Mouse (Mus musculus) heart, postnatal 25 days (tissue): ENCODE data around the gene Arid1b. TPM values are rescaled to one million over a fixed set of nuclear protein-coding genes. Genes with fewer than 3 reads are reported as not detected.

ENCODE experiments used
- DNase-seq: peaks from one replicate; pipeline ENCODE4 v3.0.0; 2022; ENCODE audit warnings: low spot score
- intact Hi-C: fragments of 180-260 bp; cut with DNase I; formaldehyde crosslinking; loops from one replicate; pipeline ENCODE4 v1.15.1; 2025
- total RNA-seq, 2 experiments: library from RNA; stranded (reverse); gene quantifications; 2 replicates each; pipeline ENCODE4 v1.2.3; 2021

Gene Arid1b
- total RNA-seq, 2 experiments from 2014 or later, result 28.2 to 32.0 TPM

DNA sequence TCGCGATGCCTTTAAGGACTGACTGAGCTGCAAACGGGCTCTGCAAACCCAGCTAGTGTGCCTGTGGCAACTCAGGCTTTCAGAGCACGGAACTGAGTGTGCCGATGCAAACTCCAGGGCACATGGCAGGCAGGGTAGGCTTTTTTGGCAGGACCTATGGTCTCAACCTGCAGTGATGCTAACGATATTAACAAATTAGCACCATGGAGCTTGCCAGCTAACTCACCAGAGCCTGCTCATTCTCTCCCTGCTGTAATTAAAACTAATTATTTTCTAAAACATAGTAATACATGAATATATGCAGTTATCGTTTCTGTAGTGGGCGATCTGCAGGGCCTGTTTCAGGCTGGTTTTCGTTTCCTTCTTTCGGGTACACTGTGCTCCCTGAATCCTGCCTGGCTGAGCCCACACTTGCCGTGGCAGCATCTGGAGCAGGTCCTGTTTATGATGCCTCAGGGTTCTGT is 316.3 kb downstream of the Arid1b start:
- intact Hi-C loops, result no loop called here
- no peak for DNase-seq

DNA sequence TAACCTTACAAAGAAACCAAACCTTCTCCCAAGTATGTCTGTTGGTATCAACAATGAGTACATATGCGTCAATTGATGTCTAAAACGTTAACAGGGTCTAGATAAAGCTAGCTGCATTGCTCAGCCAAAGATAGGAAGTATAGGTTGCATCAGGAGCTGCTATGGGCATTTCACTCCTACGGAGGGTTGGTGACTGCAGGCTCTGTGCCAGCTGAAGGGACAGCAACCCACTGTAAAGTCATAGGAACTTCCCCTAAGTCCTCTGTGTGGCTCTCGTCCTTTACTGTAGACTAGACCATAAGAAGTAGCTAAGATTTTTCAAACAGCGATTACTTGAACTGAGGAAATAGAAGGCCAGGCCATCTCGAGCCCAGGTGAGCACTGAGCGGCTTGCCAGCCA is 316.9 kb downstream of the Arid1b start:
- no peak for DNase-seq
- intact Hi-C loops, result no loop called here

GRCm38 (mm10) chr17:5312307-5312706 is 318.2 kb downstream of the Arid1b start:
- DNase-seq, result no peak
- intact Hi-C loops, result no loop called here

- intact Hi-C loops, result no loop called here
- no peak for DNase-seq
Observed at GRCm38 (mm10) chr17:5314735-5315134, 320.6 kb downstream of the Arid1b start.

GRCm38 (mm10) chr17:5316489-5316888 is 322.4 kb downstream of the Arid1b start:
- intact Hi-C loops, result no loop called here
- no peak for DNase-seq

DNA sequence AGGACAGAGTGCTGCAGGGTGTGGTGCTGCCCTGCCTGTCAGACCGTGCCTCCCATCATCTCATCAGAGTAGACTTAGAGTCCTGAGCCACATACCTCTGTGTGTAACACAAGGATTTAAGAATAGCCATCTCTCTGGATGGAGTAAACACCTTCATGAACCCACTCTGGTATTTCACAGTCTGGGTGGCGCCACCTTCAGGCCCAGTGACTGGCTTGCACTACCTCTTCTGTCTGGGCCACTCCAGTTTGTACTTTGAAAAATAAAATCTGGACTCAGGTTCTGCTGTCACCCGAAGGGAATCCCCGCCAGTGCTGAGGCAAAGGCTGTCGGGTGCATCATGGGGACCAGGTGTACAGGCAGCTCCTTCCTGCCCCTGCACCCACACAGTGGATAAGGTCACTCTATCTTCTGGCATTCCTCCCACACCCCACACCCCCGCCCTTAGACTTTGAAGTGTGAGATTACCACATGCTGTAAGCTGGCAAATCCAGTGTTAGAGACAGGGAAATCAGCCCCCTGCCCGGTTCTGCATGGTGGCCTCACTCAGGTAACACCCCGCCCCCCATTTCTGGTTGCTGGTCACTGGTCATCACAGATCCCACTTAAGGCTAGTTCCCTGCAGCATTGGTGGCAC is 327.6 kb downstream of the Arid1b start:
- DNase-seq, result no peak

GRCm38 (mm10) chr17:5322594-5322993 is 328.5 kb downstream of the Arid1b start:
- intact Hi-C loops, result loop anchor here (5.0 kb wide), 1 partner anchor 120 kb away; no protein-coding TSS in a partner anchor
- DNase-seq, result no peak

More for the DNA sequence above, 327.6 kb downstream of the Arid1b start:
- intact Hi-C loops, result loop anchor here (5.0 kb wide), 1 partner anchor 119 kb away; no protein-coding TSS in a partner anchor

DNA sequence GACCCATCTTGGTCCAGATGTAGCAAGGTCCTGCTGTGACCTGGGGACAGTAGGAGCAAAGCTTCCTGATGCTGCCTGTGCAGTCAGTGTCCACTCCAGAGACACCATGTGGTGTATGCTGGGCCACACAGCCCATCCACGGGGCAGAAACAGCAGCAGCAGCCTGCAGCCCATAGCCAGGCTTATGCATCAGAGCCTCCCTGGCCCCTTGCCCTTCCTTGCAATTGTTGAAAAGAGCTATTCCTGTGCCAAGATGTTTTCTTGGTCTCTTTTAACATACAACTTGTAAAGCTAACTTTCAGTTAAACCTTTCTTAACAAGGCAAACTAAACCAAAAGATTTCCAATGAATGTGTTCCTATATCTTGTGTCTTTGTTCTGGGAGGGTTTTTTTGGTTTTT is 329.6 kb downstream of the Arid1b start:
- intact Hi-C loops, result loop anchor here (5.0 kb wide), 1 partner anchor 121 kb away; no protein-coding TSS in a partner anchor
- no peak for DNase-seq

GRCm38 (mm10) chr17:5324236-5324876 is 330.2 kb downstream of the Arid1b start:
- intact Hi-C loops, result loop anchor here (5.0 kb wide), 1 partner anchor 122 kb away; no protein-coding TSS in a partner anchor
- DNase-seq, result no peak

GRCm38 (mm10) chr17:5326689-5327088 is 332.6 kb downstream of the Arid1b start:
- no peak for DNase-seq
- intact Hi-C loops, result no loop called here

DNA sequence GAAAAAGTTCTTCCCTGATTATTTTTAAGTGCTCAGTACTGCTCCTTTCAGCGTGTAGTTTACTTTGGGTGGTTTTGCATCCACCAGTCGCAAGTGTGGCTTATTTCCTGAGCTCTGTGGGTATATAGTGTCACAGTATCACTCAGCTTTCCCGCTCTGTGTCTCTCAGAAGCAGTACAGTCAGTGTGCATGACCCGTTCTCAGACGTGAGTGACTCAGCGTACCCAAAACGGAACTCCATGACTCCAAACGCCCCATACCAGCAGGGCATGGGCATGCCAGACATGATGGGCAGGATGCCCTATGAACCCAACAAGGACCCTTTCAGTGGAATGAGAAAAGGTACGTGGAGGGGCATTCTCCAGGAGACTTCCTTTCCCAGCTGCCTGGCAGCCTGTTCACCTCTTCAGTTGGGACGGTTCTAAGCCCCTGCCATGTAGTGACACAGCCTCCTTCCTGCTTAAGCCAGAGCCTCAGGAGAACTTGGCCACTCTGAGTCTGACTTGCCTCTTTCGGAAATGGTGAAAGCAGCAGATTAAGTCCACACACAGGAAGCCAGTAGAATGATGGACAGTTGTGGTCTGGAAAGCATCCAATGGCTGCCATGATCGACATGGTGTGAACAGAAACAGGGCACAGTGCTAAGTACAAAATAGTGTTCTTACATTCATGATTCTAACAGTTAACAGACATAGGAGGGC is 333.5 kb downstream of the Arid1b start:
- intact Hi-C loops, result no loop called here
- DNase-seq, result no peak

GRCm38 (mm10) chr17:5329478-5329877 is 335.3 kb downstream of the Arid1b start:
- DNase-seq, result no peak
- intact Hi-C loops, result no loop called here

DNA sequence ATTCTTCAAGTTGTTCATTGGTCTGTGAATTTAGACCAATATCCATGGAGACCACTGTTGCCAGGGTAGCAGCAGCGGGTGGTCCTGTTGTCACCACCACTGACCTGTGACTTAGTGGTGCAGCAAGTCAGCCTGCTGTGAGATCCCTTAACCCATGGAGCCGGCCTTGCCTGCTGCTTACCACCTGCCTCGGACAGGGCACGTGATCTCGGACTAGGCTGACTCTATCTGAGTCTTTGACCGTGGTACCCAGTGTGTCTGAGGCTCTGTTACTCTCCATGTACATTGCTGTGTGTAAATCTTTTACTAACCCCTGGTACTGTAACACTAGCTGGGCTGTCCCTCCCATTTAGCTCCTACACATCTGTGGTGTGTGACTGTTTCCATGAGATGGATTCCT is 335.9 kb downstream of the Arid1b start:
- DNase-seq, result no peak
- intact Hi-C loops, result no loop called here

GRCm38 (mm10) chr17:5330644-5331043 is 336.5 kb downstream of the Arid1b start:
- DNase-seq, result no peak
- intact Hi-C loops, result no loop called here

- no peak for DNase-seq
- intact Hi-C loops, result no loop called here
Observed at GRCm38 (mm10) chr17:5331387-5331786, 337.3 kb downstream of the Arid1b start.

DNA sequence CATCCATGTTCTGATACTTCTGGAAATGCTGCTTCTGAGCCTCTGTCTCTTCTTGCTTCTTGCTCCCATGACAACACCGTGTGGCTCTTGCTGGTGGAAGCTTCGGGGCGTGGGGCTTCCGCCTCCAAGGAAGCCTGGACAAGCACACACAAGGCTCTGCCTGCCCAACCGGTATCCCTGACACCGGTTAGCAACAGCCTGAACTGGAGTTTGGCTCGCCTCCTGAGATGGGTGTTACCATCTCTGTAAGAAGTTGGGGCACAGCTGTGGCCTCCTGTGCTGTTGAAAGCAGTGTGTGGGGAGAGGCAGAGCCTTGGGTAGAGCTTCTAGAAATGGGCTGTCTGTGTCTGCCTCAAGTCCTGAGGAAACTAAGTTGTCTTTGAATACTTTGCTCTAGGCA is 340.4 kb downstream of the Arid1b start:
- intact Hi-C loops, result no loop called here
- DNase-seq, result no peak

- no peak for DNase-seq
- intact Hi-C loops, result no loop called here
Observed at GRCm38 (mm10) chr17:5344426-5344825, 350.3 kb downstream of the Arid1b start.

DNA sequence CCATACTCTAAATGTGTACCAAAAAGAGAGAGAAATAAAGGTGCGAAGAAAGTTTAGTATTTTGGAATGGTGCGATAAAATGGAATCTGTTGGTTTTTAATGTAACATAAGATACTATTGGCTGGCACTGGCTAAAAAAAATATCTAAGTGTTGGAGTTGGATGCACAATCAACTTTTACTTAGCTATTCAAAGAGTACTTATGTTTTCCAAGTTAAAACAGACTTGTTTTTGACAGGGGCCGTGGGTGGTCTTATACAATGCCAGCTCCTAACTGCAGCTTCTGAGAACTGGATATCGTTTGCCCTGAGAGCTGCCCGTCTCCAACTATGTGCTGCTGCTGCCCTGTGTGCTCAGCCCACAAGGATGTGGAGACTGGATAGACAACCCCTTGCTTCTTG is 351.7 kb downstream of the Arid1b start:
- intact Hi-C loops, result no loop called here
- no peak for DNase-seq

DNA sequence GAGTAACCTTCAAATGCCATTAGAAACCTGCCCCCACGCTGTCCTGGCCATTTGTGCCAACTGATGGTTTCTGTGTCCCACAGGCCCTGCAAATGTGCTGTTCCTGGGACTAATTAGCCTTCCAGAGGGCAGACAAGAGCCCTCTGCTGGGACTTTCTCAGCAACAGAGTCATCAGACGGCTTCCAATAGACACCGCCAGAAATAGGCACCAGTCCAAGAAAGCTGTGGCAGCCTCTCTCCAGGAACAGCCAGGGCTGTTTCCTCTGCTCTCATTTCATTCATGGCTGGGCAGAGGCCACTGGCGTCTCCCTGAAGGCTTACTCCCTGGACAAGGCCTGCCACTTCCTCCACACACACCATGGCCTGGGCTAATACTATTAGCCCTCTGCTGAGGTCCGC is 358.8 kb downstream of the Arid1b start:
- no peak for DNase-seq
- intact Hi-C loops, result loop anchor here (5.0 kb wide), 1 partner anchor 44 kb away; no protein-coding TSS in a partner anchor

- DNase-seq, result no peak
- intact Hi-C loops, result no loop called here
Observed at GRCm38 (mm10) chr17:5360759-5361158, 366.6 kb downstream of the Arid1b start.

GRCm38 (mm10) chr17:5365992-5366398 is 371.9 kb downstream of the Arid1b start:
- DNase-seq, result no peak
- intact Hi-C loops, result no loop called here
